Mouse (Mus musculus): Measurements from ENCODE around the gene Etv6. TPM values are rescaled to one million over a fixed set of nuclear protein-coding genes. Genes with fewer than 3 reads are reported as not detected.

The Etv6 gene
- polyA plus RNA-seq, 2 experiments: 13.9 to 16.5 TPM

DNA sequence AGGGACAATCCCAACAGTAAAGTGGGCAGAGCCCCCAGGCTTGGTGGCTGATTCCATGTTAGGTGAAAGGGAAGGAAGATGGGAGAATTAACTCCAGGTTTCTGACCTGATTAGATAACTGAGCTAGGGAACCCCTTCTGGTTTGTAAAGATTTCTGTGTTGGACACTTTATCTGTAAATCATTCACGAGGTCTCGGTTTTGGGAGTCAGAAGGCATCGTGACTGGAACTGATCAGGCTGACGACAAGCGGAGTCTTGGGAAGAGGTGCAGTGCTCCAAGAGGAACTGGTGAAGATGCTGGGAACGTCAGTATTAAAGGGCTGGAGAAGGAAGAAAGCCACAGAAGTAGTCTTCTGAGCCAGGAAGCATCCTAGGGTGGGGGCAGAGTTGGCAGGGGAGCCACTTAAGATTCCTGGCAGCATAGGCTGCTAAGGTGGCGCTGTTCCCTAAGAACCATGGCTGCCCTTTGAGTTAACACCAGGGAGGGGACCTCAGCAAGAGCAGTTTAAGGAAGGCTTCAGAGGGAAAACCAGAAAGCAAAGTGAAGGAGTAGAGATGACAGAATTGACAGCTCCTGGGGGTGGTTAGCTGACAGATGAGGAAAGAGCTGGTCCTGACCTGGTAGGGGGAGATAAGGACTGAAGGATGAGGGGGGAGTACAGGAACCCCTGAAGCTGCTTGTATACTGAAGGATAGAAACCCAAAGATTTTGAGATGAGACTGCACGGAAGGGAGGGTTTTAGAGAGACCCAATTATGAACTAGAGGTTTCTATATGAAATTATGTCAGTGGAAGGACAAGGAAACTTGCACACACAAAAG is 191.1 kb downstream of the Etv6 start:
- ATAC-seq (ENCODE audit: low FRiP score, low read depth) (no peak), DNase-seq (ENCODE audit: low spot score) (no peak)
- H3K36me3 ChIP-seq (ENCODE audit: control insufficient read depth, insufficient read depth, low read length): peaks cover 28% of the 10 kb centered on the region
- no peak overlapping the region for H3K27ac ChIP-seq (replicated peaks; ENCODE audit: low read depth, low read length)
- no peak overlapping the region for H3K9ac ChIP-seq (ENCODE audit: low read depth, low read length, severe bottlenecking)
- no peaks in the 10 kb centered on the region for H3K9me3 ChIP-seq (ENCODE audit: control insufficient read depth, low read length)
- no peaks in the 10 kb centered on the region for H3K27me3 ChIP-seq (ENCODE audit: control insufficient read depth, insufficient read depth, low read length)
- H3K4me1 ChIP-seq (ENCODE audit: control insufficient read depth, insufficient read depth, low read length): peaks cover 4% of the 10 kb centered on the region
- H3K4me3 ChIP-seq (replicated peaks; ENCODE audit: low read length): no peak overlapping the region
- H3K4me2 ChIP-seq (replicated peaks; ENCODE audit: low read depth, low read length, severe bottlenecking): no peak overlapping the region
- no peak for TF ChIP-seq POLR2A (IDR thresholded peaks at IDR 0.05; ENCODE audit: borderline replicate concordance, extremely low read depth, insufficient read depth, insufficient read length)
- 85% methylated on average over 8 of the region's 8 CpGs for WGBS

DNA sequence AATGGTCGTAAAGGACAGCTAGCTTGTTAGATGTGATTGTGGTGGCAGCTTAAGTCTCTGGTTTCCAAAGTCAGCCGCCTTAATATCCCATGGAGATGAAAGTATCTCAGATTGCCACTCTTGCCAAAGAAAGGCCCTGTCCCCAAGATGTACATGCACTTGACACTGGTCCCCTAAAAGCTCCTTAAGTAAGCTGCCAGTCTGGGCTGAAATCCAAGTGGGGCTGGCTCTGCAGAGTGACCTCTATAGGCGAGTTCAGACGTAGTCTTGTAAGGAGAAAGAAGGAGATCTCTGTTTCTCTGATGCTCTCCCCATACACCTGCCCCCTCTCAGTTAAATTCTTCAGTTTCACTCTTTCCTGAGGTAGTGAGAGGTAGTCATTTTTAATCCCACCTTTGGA is 200.8 kb downstream of the Etv6 start:
- TF ChIP-seq POLR2A (IDR thresholded peaks at IDR 0.05; ENCODE audit: borderline replicate concordance, extremely low read depth, insufficient read depth, insufficient read length): no peak

DNA sequence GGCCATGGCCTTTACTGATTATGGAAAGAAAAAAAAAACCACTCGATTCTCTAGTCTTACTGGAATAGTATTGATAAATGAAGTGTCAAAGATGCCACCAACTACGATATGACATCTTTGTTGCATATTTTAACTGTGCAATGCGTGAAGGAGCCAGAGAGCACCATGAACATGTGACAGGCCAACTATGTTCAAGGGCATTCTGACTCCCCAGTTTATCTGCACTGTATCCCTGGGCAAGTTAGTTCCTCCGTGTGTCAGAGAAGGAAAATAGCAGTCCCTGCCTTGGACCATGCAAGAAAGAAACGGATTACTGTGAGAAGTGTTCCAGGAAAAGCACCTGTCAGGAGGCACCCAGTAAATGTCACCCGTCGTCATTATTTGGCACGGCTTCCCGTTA is 203.0 kb downstream of the Etv6 start:
- Histone ChIP-seq H3K36me3 (ENCODE audit: control insufficient read depth, insufficient read depth, low read length) (peaks cover 27% of the 10 kb centered on the region), H3K4me1 (ENCODE audit: control insufficient read depth, insufficient read depth, low read length) (no peaks in the 10 kb centered on the region), H3K27ac (replicated peaks; ENCODE audit: low read depth, low read length) (no peak overlapping the region), H3K4me2 (replicated peaks; ENCODE audit: low read depth, low read length, severe bottlenecking) (no peak overlapping the region), H3K27me3 (ENCODE audit: control insufficient read depth, insufficient read depth, low read length) (no peaks in the 10 kb centered on the region), H3K4me3 (replicated peaks; ENCODE audit: low read length) (no peak overlapping the region), H3K9me3 (ENCODE audit: control insufficient read depth, low read length) (0 out of 2 replicates have a peak, but pooled peaks cover 2% of the 10 kb centered on the region), H3K9ac (ENCODE audit: low read depth, low read length, severe bottlenecking) (no peak overlapping the region)
- no peak for DNase-seq (ENCODE audit: low spot score)
- no peak for ATAC-seq (ENCODE audit: low FRiP score, low read depth)
- WGBS: 83% methylated on average over 9 of the region's 9 CpGs
- TF ChIP-seq POLR2A (IDR thresholded peaks at IDR 0.05; ENCODE audit: borderline replicate concordance, extremely low read depth, insufficient read depth, insufficient read length): no peak

More for the DNA sequence above, 200.8 kb downstream of the Etv6 start:
- H3K36me3 ChIP-seq (ENCODE audit: control insufficient read depth, insufficient read depth, low read length): peaks cover 25% of the 10 kb centered on the region
- H3K27me3 ChIP-seq (ENCODE audit: control insufficient read depth, insufficient read depth, low read length): no peaks in the 10 kb centered on the region
- no peak overlapping the region for H3K9ac ChIP-seq (ENCODE audit: low read depth, low read length, severe bottlenecking)
- no peak overlapping the region for H3K27ac ChIP-seq (replicated peaks; ENCODE audit: low read depth, low read length)
- ATAC-seq (ENCODE audit: low FRiP score, low read depth) (no peak), DNase-seq (ENCODE audit: low spot score) (no peak)
- H3K9me3 ChIP-seq (ENCODE audit: control insufficient read depth, low read length): 0 out of 2 replicates have a peak, but pooled peaks cover 2% of the 10 kb centered on the region
- H3K4me2 ChIP-seq (replicated peaks; ENCODE audit: low read depth, low read length, severe bottlenecking): no peak overlapping the region
- H3K4me3 ChIP-seq (replicated peaks; ENCODE audit: low read length): no peak overlapping the region
- WGBS: 71% methylated on average over 4 of the region's 4 CpGs
- no peaks in the 10 kb centered on the region for H3K4me1 ChIP-seq (ENCODE audit: control insufficient read depth, insufficient read depth, low read length)

DNA sequence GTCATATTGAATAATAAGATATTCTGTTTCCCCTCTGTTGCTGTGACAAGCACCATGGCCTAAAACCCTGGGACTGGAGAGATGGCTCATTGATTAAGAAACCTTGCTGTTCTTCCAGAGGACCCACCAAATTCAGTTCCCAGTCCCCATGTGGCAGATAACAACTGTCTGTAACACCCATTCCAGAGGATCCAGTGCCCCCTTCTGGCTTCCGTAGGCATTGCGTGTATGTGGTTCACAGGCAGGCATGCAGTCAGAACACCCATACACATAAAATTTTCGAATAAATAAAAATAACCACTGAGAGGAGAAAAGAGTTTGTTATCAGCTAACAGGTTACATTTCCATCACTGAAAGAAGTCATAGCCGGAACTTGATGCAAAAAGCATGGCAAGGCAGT is 205.5 kb downstream of the Etv6 start:
- WGBS: 92% methylated on average over 4 of the region's 4 CpGs
- H3K4me1 ChIP-seq (ENCODE audit: control insufficient read depth, insufficient read depth, low read length): no peaks in the 10 kb centered on the region
- no peak overlapping the region for H3K27ac ChIP-seq (replicated peaks; ENCODE audit: low read depth, low read length)
- no peak overlapping the region for H3K4me3 ChIP-seq (replicated peaks; ENCODE audit: low read length)
- DNase-seq (ENCODE audit: low spot score) (no peak), ATAC-seq (ENCODE audit: low FRiP score, low read depth) (no peak)
- H3K27me3 ChIP-seq (ENCODE audit: control insufficient read depth, insufficient read depth, low read length): no peaks in the 10 kb centered on the region
- H3K9me3 ChIP-seq (ENCODE audit: control insufficient read depth, low read length): 0 out of 2 replicates have a peak, but pooled peaks cover 2% of the 10 kb centered on the region
- no peak overlapping the region for H3K9ac ChIP-seq (ENCODE audit: low read depth, low read length, severe bottlenecking)
- peaks cover 12% of the 10 kb centered on the region for H3K36me3 ChIP-seq (ENCODE audit: control insufficient read depth, insufficient read depth, low read length)
- no peak for TF ChIP-seq POLR2A (IDR thresholded peaks at IDR 0.05; ENCODE audit: borderline replicate concordance, extremely low read depth, insufficient read depth, insufficient read length)
- H3K4me2 ChIP-seq (replicated peaks; ENCODE audit: low read depth, low read length, severe bottlenecking): no peak overlapping the region

DNA sequence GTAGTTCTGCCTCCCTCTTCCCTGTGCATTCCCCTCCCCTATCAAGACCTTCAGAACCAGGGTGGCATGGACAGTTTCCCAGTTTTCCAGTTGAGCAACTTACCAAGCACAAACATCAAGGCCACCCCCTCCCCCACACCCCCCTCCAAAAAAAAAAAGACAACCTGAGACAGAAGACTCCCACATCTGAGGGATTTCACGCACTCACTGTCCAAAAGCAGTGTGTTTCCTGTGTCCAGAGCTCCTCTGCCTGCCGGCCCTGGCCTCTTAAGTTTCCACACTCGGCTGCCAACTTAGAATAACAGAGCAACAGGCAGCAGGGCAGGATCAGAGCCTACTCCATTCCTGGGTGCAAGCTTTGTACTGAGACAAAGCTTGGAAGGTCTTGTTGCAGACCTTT is 207.6 kb downstream of the Etv6 start:
- Histone ChIP-seq H3K9ac (ENCODE audit: low read depth, low read length, severe bottlenecking) (no peak overlapping the region), H3K27ac (replicated peaks; ENCODE audit: low read depth, low read length) (no peak overlapping the region), H3K36me3 (ENCODE audit: control insufficient read depth, insufficient read depth, low read length) (peaks cover 13% of the 10 kb centered on the region), H3K4me3 (replicated peaks; ENCODE audit: low read length) (no peak overlapping the region), H3K4me2 (replicated peaks; ENCODE audit: low read depth, low read length, severe bottlenecking) (no peak overlapping the region), H3K27me3 (ENCODE audit: control insufficient read depth, insufficient read depth, low read length) (no peaks in the 10 kb centered on the region), H3K9me3 (ENCODE audit: control insufficient read depth, low read length) (0 out of 2 replicates have a peak, but pooled peaks cover 2% of the 10 kb centered on the region), H3K4me1 (ENCODE audit: control insufficient read depth, insufficient read depth, low read length) (no peaks in the 10 kb centered on the region)
- no peak for TF ChIP-seq POLR2A (IDR thresholded peaks at IDR 0.05; ENCODE audit: borderline replicate concordance, extremely low read depth, insufficient read depth, insufficient read length)
- no peak for ATAC-seq (ENCODE audit: low FRiP score, low read depth)
- 74% methylated on average over 3 of the region's 3 CpGs for WGBS
- no peak for DNase-seq (ENCODE audit: low spot score)
